10 mouse cellular contexts compared by ENCODE assay signal in the genomic region with DNA sequence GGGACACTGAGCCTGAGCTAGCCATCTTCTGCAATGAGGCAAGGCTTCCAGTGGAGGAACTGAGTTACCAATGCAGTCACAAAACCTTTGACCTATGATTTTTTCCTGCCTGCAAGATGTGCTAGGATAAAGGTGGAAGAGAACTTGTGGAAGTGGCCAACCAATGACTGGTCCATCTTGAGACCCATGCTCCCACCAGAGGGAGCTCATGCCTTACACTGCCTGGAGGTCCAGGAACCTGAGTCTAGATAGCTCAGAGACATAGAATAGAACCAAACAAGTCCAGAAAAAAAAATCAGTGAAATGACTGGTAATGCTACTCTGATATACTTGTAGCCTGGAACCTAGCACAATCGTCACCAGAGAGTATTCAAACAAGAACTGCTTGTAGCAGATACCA.
DNase-seq lines count a peak whose midpoint lies in the region; TF ChIP-seq lines count a peak whose summit lies in the region.
"Had no signal": no experiment of that assay in that cellular context is flagged by ENCODE, and none has a peak within 500 bp of the region (broad histone marks: within the 10 kb centered on the region; RNA-seq: fewer than 3 reads in every experiment).

No protein-coding gene starts in this region.

- no peaks in the 10 kb centered on the region for H3K4me1 ChIP-seq in kidney, adult 2 months (ENCODE audit: control insufficient read depth, insufficient read depth, low read length)
- no peaks in the 10 kb centered on the region for H3K4me1 ChIP-seq in embryonic fibroblast, embryonic 13.5 days (ENCODE audit: control insufficient read depth, insufficient read depth, low read length)

- peak; percentile 1 for DNase-seq in kidney, adult 2 months
- DNase-seq in kidney, adult 18-20 months: no peak
- DNase-seq in A20 (ENCODE audit: low read depth, low spot score) (peak; percentile 19), NIH3T3 (ENCODE audit: low read depth) (peak; percentile 43)
- no peak for DNase-seq in urinary bladder, adult 18-20 months (ENCODE audit: low spot score in 2 of 2)
- no peak for DNase-seq in cerebellum, postnatal 36 days
- DNase-seq in frontal cortex, postnatal 14 days (ENCODE audit: low spot score in 2 of 2): no peak
- DNase-seq: gastrocnemius, postnatal 25 days; right cerebral cortex, postnatal 25 days had no signal

- H3K27ac ChIP-seq in kidney, adult 2 months (ENCODE audit: insufficient read depth, low read depth, low read length): no peak overlapping the region
- H3K27ac ChIP-seq in embryonic fibroblast, embryonic 13.5 days (ENCODE audit: insufficient read depth, low read length): no peak overlapping the region

- H3K4me3 ChIP-seq in kidney, adult 2 months (ENCODE audit: insufficient read depth, low read depth, low read length): no peak overlapping the region
- no peak overlapping the region for H3K4me3 ChIP-seq in embryonic fibroblast, embryonic 13.5 days (ENCODE audit: insufficient read depth, low read length)

- no peak for TF ChIP-seq POLR2A in kidney, adult 2 months (IDR thresholded peaks at IDR 0.05; ENCODE audit: low read depth, low read length)
- TF ChIP-seq POLR2A in embryonic fibroblast, embryonic 13.5 days (IDR thresholded peaks at IDR 0.05; ENCODE audit: low read depth, low read length): no peak

- peak; percentile 47 for TF ChIP-seq CTCF in kidney, adult 2 months (conservative IDR thresholded peaks at IDR 0.05; ENCODE audit: insufficient read depth, insufficient read length, low read depth, low read length)
- TF ChIP-seq CTCF in embryonic fibroblast, embryonic 13.5 days (IDR thresholded peaks at IDR 0.05; ENCODE audit: borderline replicate concordance, insufficient read depth, low read length): peak; percentile 10; the same call in 1 of the 2 replicates

- WGBS in kidney, adult 2 months: 82% methylated on average over 1 of the region's 1 CpGs

- H3K27me3 ChIP-seq in kidney, adult 2 months (replicated peaks; ENCODE audit: control insufficient read depth, insufficient read depth, low read length): no peaks in the 10 kb centered on the region

- no peaks in the 10 kb centered on the region for H3K36me3 ChIP-seq in kidney, adult 2 months (ENCODE audit: control insufficient read depth, insufficient read depth, low read length)

Comparison
In these comparisons a context has a peak if more than half of its experiments do, and no peak if none do; other contexts are left out.
1. DNase-seq: peak in kidney, adult 2 months (single experiment), A20 (single experiment) and NIH3T3 (single experiment); none in kidney, adult 18-20 months (single experiment), urinary bladder, adult 18-20 months (0 of 2), cerebellum, postnatal 36 days (0 of 2) and frontal cortex, postnatal 14 days (0 of 2).